Mouse (Mus musculus) brain, embryonic 14.5 days (tissue): Measurements from ENCODE around the gene Rassf3. TPM values are rescaled to one million over a fixed set of nuclear protein-coding genes. Genes with fewer than 3 reads are reported as not detected.
A peak's percentile ranks its signal among the peaks of the same experiment; 100 is the strongest.

Experiments
- DNase-seq: peaks from one replicate; pipeline ENCODE4 v3.0.0-alpha.2; 2011; ENCODE audit warnings: low read depth
- CTCF ChIP-seq: fragments of 200-500 bp; IDR thresholded peaks from 2 replicates; pipeline ENCODE4 v1.5.1; 2012; ENCODE audit warnings: inconsistent platforms, mild to moderate bottlenecking, moderate library complexity, borderline replicate concordance; ENCODE audit not compliant: insufficient read depth, insufficient read length; ENCODE audit errors: extremely low read depth
- POLR2A ChIP-seq: fragments of 200-500 bp; IDR thresholded peaks from 2 replicates; pipeline ENCODE4 v1.6.1; 2012; ENCODE audit warnings: mild to moderate bottlenecking, inconsistent platforms, borderline replicate concordance; ENCODE audit not compliant: poor library complexity, insufficient read depth, insufficient read length, severe bottlenecking; ENCODE audit errors: extremely low read depth
- polyA plus RNA-seq: library from polyadenylated mRNA; depleted of rRNA; stranded (reverse); fragments of >200 nt; gene quantifications from 2 replicates; pipeline ENCODE4 v1.2.3, GENCODE M21; 2012; rRNA removed

Gene Rassf3
- polyA plus RNA-seq, 1 experiment: 7.3 TPM

- no peak for DNase-seq
- TF ChIP-seq CTCF (no peak), POLR2A (no peak)
These were observed 108.9 kb downstream of the Rassf3 start for GRCm38 (mm10) chr10:121367271-121367670.

GRCm38 (mm10) chr10:121365781-121366272 is 110.3 kb downstream of the Rassf3 start:
- DNase-seq: no peak

GRCm38 (mm10) chr10:121364801-121365564 is 111.2 kb downstream of the Rassf3 start, which contains the start of gene Gns:
TSS of gene Gns (plus strand) at chr10:121365090.
- peak; percentile 94 for DNase-seq
- TF ChIP-seq CTCF: no peak
- peak; percentile 59; the same call in 1 of the 2 replicates for TF ChIP-seq POLR2A

More at GRCm38 (mm10) chr10:121365781-121366272, 110.3 kb downstream of the Rassf3 start:
- TF ChIP-seq CTCF (no peak), POLR2A (no peak)

- no peak for DNase-seq
- TF ChIP-seq POLR2A (no peak), CTCF (no peak)
These were observed 111.8 kb downstream of the Rassf3 start for GRCm38 (mm10) chr10:121364306-121364705.

DNA sequence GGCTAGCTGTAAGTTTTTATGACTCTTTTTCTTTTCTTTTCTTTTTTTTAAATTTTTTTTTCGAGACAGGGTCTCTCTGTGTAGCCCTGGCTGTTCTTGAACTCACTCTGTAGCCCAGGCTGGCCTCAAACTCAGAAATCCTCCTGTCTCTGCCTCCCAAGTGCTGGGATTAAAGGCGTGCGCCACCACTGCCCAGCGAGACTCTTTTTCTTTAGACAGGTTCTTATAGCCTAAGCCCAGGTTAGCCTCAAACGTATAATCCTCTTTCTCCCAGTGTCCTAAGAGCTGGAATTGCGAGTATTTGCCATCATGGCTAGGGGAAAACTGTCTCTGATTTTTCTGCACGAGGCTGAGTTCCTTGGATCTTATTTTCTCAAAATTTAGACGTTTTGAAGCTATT is 112.9 kb downstream of the Rassf3 start:
- no peak for TF ChIP-seq POLR2A
- TF ChIP-seq CTCF: no peak
- DNase-seq: no peak

GRCm38 (mm10) chr10:121360358-121360757 is 115.8 kb downstream of the Rassf3 start:
- TF ChIP-seq CTCF: no peak
- no peak for TF ChIP-seq POLR2A
- no peak for DNase-seq

Other genes with a start within 250 kb of the Rassf3 start
- gene Tbc1d30, start 125.1 kb downstream of the Rassf3 start, polyA plus RNA-seq: 13.9 and 25.1 TPM in 2 replicates
- gene Gns, start 111.3 kb downstream of the Rassf3 start, polyA plus RNA-seq: 23.7 and 42.6 TPM in 2 replicates
- gene Tbk1, start 110.4 kb upstream of the Rassf3 start, polyA plus RNA-seq: 28.1 and 31.8 TPM in 2 replicates
- gene Xpot, start 150.0 kb upstream of the Rassf3 start, polyA plus RNA-seq: 78.9 and 84.4 TPM in 2 replicates
- gene D930020B18Rik, start 165.2 kb upstream of the Rassf3 start, polyA plus RNA-seq: 0.14 TPM in 2 replicates